Mouse (Mus musculus) v-Abl transformed pro-B cells (cell line): ENCODE results near the gene Esp6.
"Not testable (repeated sequence)": the region's sequence is repeated elsewhere in the genome, so short reads cannot be mapped to it uniquely, and the experiment has no call there.

Source experiments
- in situ Hi-C, 2 experiments: fragments of 400-800 bp; cut with MboI; formaldehyde crosslinking; loops; one replicate each; pipeline ENCODE4 v1.15.1; 2025; ENCODE audit not compliant: unreplicated experiment in 2 of 2

Gene Esp6

GRCm38 (mm10) chr17:40561207-40561606 lies at the start of gene Esp6:
Gene Esp6, plus strand, starts transcription at chr17:40561507.
- in situ Hi-C loops: no loop called here

DNA sequence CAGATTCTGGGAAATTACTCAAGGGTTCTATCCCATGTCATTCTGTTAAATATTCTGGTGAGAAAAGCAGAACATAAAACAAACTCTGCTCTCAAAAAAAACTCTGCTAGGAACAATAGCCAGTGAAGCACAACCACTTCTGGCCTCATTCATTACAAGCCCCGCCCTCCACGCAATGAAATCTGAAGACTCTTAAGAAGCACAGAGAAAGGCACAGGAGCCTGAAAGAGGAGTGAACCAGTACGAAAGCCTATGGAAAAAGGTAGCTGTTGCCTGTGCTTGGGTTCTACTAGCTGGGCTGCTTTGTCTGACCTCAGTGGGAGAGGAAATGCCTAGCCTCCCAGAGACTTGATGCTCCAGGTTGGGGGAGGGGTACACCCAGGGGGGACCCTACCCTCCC lies 41.5 kb upstream of the Esp6 start, which contains the start of gene Esp8:
Gene Esp8, plus strand, starts transcription at position 205 of the 400 bp plus-strand sequence.
- in situ Hi-C loops: no loop called here

DNA sequence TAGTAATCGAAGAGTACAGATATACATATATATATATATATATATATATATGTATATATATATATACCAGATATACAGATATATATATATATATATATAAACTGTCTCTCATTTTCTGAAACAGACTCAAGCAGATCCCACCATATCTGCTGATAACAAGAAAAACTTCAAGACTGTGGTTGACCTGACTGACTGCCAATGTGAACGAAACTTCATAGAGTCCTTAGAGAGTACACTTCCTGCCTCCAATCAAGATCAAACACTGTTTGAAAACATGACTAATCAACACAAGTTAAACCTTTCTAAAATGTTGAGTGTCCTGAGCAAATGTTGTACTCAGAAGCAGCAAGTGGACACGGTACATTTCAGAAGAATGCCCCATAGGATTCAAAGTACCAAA lies 31.5 kb upstream of the Esp6 start:
- in situ Hi-C loops: no loop called here

DNA sequence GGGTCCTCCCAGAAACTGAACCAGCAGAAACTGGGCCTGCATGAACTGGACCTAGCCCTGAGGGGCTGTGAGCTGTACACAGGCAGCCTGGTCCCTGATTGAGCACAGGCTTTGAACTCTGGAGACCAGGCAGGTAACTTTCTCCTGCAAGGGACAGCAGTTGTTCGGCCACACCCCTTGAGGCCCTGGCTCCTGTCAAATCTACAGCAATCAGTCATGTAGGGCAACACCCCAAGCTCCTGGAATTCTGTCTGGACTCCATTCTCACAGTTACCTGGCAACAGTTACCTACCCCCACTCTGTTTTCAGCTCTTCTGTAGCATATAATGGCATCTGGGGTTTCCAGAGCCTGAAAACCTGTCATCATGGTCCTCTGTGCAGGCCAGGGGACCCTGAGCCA lies 30.2 kb upstream of the Esp6 start:
- in situ Hi-C loops: no loop called here

DNA sequence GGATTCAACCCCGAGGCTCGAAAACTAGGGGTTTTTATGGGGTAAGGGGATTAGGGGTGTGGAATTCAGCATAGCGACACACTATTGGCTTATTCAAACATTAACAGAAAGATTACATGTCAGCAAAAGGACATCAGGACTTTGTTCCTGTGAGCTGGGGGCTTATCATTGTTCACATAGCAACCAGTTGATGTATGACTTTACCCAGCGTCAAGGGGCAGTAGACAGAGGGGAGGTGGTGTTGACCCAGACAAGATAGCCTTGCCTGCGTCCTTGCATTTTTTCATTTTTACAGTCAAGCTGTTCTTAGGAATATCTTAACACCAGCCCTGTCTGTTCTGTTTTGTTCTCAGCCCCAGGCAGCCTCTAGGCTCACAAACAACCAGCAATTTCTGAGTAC lies 14.3 kb upstream of the Esp6 start:
- in situ Hi-C loops: not testable (repeated sequence)

DNA sequence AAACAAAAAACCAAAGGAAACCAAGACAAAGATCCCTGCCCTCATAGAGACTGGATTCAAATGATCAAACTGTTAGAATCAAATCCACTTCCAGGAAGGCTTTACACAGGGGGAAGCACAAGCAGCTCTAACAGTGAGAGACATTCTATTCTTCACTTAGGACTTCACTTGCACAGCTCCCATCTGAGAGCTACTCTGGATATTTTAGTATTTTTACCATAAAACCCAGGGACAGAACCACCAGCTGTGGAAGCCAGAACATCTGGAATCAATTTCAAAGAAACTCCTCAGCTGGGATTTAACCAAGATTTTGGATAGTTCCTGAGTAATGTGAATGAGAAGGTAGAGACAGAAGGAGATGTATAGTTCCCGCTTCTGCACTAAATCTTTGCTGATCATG lies 7.8 kb upstream of the Esp6 start:
- in situ Hi-C loops: no loop called here

GRCm38 (mm10) chr17:40583906-40584305 lies 22.6 kb downstream of the Esp6 start:
- in situ Hi-C loops: not testable (repeated sequence)

DNA sequence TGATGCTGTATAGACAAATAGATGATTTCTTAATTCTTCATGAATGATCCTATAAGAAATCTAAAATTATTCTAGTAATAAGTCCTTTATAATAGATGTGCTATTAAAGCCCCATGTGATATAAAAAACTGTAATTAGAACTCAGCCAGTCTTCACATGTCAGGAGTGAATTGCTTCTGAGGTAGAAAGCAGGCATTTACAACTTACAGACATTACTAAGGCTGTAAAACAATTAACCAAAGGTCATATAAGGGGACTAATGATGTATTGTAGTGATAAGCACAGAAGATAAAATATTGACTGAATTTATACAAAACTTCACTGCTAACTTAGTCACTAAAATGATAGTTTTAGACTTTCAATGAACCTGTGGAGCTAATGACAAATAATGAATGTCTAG lies 30.0 kb downstream of the Esp6 start:
- in situ Hi-C loops: no loop called here

DNA sequence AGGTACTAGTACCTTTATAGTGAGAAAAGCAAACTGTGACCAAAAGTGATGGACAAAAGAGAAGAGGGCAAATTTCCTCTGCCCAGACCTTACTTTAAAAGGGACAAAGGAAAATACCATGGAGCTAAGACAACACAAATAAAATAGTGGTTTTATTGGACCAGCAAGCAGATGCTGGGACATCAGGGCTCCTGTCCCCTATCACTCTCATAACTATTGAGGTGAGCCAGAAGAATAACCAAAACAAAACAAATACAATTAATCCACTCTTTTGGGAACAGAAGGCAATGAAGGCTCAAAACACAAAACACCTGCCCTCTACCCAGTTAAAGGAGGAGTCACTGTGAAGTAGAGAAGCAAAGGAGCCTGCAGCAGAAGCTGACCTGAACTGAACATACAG lies 37.0 kb downstream of the Esp6 start, which contains the start of gene Esp4:
Gene Esp4, plus strand, starts transcription at position 301 of the 400 bp plus-strand sequence.
- in situ Hi-C loops: no loop called here
